ENCODE assay signal across 25 mouse cellular contexts in genomic region chr15:61454350-61454671, GRCm38 (mm10).
DNase-seq lines count a peak whose midpoint lies in the region; ATAC-seq and TF ChIP-seq lines count a peak whose summit lies in the region.
"Had no signal": no experiment of that assay in that cellular context is flagged by ENCODE, and none has a peak within 500 bp of the region (broad histone marks: within the 10 kb centered on the region; RNA-seq: fewer than 3 reads in every experiment).

No protein-coding gene starts in this region.

- no peak overlapping the region for H3K27ac ChIP-seq in hindbrain, postnatal 0 days
- no peak overlapping the region for H3K27ac ChIP-seq in hindbrain, embryonic 10.5 days
- no peak overlapping the region for H3K27ac ChIP-seq in lung, embryonic 14.5 days (ENCODE audit: low read depth)
- peak overlapping the region; percentile 96 for H3K27ac ChIP-seq in embryonic fibroblast, embryonic 13.5 days (ENCODE audit: insufficient read depth, low read length)
- no peak overlapping the region for H3K27ac ChIP-seq in heart, embryonic 10.5 days
- H3K27ac ChIP-seq: heart, embryonic 15.5 days; hindbrain, embryonic 12.5 days; kidney, embryonic 15.5 days; layer of hippocampus, adult 2 months; limb, embryonic 13.5 days had no signal

- no peaks in the 10 kb centered on the region for H3K27me3 ChIP-seq in hindbrain, postnatal 0 days (ENCODE audit: insufficient read depth, low read length)
- no peaks in the 10 kb centered on the region for H3K27me3 ChIP-seq in hindbrain, embryonic 10.5 days (ENCODE audit: insufficient read depth, poor library complexity, severe bottlenecking)
- H3K27me3 ChIP-seq in lung, embryonic 14.5 days (ENCODE audit: insufficient read depth, low read length), result no peaks in the 10 kb centered on the region
- H3K27me3 ChIP-seq in heart, embryonic 10.5 days (ENCODE audit: insufficient read depth, poor library complexity, severe bottlenecking), result no peaks in the 10 kb centered on the region
- H3K27me3 ChIP-seq: heart, embryonic 15.5 days; hindbrain, embryonic 12.5 days; kidney, embryonic 15.5 days; limb, embryonic 13.5 days had no signal

- no peak; the same call in 1 of the 2 replicates for TF ChIP-seq POLR2A in embryonic fibroblast, embryonic 13.5 days (IDR thresholded peaks at IDR 0.05; ENCODE audit: low read depth, low read length)

- no peak overlapping the region for H3K9ac ChIP-seq in hindbrain, postnatal 0 days (replicated peaks; ENCODE audit: low read length)
- no peak overlapping the region for H3K9ac ChIP-seq in lung, embryonic 14.5 days
- H3K9ac ChIP-seq: heart, embryonic 15.5 days; hindbrain, embryonic 12.5 days; kidney, embryonic 15.5 days; limb, embryonic 13.5 days had no signal

- H3K4me2 ChIP-seq in hindbrain, postnatal 0 days (ENCODE audit: low read depth, low read length), result no peak overlapping the region
- H3K4me2 ChIP-seq in lung, embryonic 14.5 days, result no peak overlapping the region
- H3K4me2 ChIP-seq: heart, embryonic 15.5 days; hindbrain, embryonic 12.5 days; kidney, embryonic 15.5 days; limb, embryonic 13.5 days; liver, embryonic 11.5 days had no signal

- peak; percentile 5 for DNase-seq in hindbrain, postnatal 0 days (ENCODE audit: low spot score)
- DNase-seq in hindbrain, embryonic 10.5 days (ENCODE audit: low spot score), result no peak
- peak; percentile 53 for DNase-seq in lung, embryonic 14.5 days
- no peak for DNase-seq in lung, postnatal 25 days (ENCODE audit: low spot score)
- DNase-seq in brain, adult 2 months (ENCODE audit: low read depth, low spot score), result peak; percentile 47
- DNase-seq in heart, embryonic 10.5 days (ENCODE audit: low spot score), result no peak
- DNase-seq: B cell, adult 2 months; cerebellum, adult 11 months; cerebellum, adult 9-11 months; gastrocnemius, postnatal 14 days; kidney, adult 18-20 months; kidney, postnatal 25 days; lung, postnatal 10 days; midbrain, embryonic 14.5 days; right cerebral cortex, postnatal 25 days; thymus, adult 2 months; thymus, postnatal 36 days had no signal

- H3K9me3 ChIP-seq in hindbrain, postnatal 0 days (ENCODE audit: low read length), result no peaks in the 10 kb centered on the region
- no peaks in the 10 kb centered on the region for H3K9me3 ChIP-seq in hindbrain, embryonic 10.5 days
- H3K9me3 ChIP-seq in lung, embryonic 14.5 days (ENCODE audit: low read depth, low read length), result no peaks in the 10 kb centered on the region
- H3K9me3 ChIP-seq in heart, embryonic 10.5 days, result no peaks in the 10 kb centered on the region
- H3K9me3 ChIP-seq: heart, embryonic 15.5 days; hindbrain, embryonic 12.5 days; kidney, embryonic 15.5 days; limb, embryonic 13.5 days had no signal

- no peak for ATAC-seq in hindbrain, postnatal 0 days
- peak; percentile 44; the same call in 1 of the 2 replicates for ATAC-seq in lung, embryonic 14.5 days (ENCODE audit: insufficient read depth)
- ATAC-seq: forebrain, embryonic 16.5 days had no signal

- no peak for TF ChIP-seq CTCF in hindbrain, postnatal 0 days (IDR thresholded peaks at IDR 0.05; ENCODE audit: low read depth)
- no peak for TF ChIP-seq CTCF in lung, embryonic 14.5 days (IDR thresholded peaks at IDR 0.05; ENCODE audit: low read depth)
- no peak for TF ChIP-seq CTCF in embryonic fibroblast, embryonic 13.5 days (IDR thresholded peaks at IDR 0.05; ENCODE audit: borderline replicate concordance, insufficient read depth, low read length)

- H3K4me1 ChIP-seq in hindbrain, postnatal 0 days (ENCODE audit: insufficient read depth, low read length), result no peaks in the 10 kb centered on the region
- no peaks in the 10 kb centered on the region for H3K4me1 ChIP-seq in hindbrain, embryonic 10.5 days (replicated peaks)
- H3K4me1 ChIP-seq in lung, embryonic 14.5 days (ENCODE audit: insufficient read depth), result no peaks in the 10 kb centered on the region
- peaks cover 8% of the 10 kb centered on the region for H3K4me1 ChIP-seq in embryonic fibroblast, embryonic 13.5 days (ENCODE audit: control insufficient read depth, insufficient read depth, low read length)
- no peaks in the 10 kb centered on the region for H3K4me1 ChIP-seq in heart, embryonic 10.5 days
- H3K4me1 ChIP-seq: heart, embryonic 15.5 days; hindbrain, embryonic 12.5 days; kidney, embryonic 15.5 days had no signal

- 76% methylated on average over 1 of the region's 1 CpGs for WGBS in hindbrain, postnatal 0 days
- WGBS in hindbrain, embryonic 10.5 days, result 91% methylated on average over 1 of the region's 1 CpGs
- 44% methylated on average over 1 of the region's 1 CpGs for WGBS in lung, embryonic 14.5 days
- 81% methylated on average over 1 of the region's 1 CpGs for WGBS in heart, embryonic 10.5 days

- no peak overlapping the region for H3K4me3 ChIP-seq in hindbrain, postnatal 0 days (ENCODE audit: low read length)
- no peak overlapping the region for H3K4me3 ChIP-seq in hindbrain, embryonic 10.5 days
- H3K4me3 ChIP-seq in lung, embryonic 14.5 days (ENCODE audit: low read depth, low read length), result no peak overlapping the region
- H3K4me3 ChIP-seq in embryonic fibroblast, embryonic 13.5 days (ENCODE audit: insufficient read depth, low read length), result no peak overlapping the region
- no peak overlapping the region for H3K4me3 ChIP-seq in heart, embryonic 10.5 days
- H3K4me3 ChIP-seq: heart, embryonic 15.5 days; hindbrain, embryonic 12.5 days; kidney, embryonic 15.5 days; layer of hippocampus, adult 2 months; limb, embryonic 13.5 days had no signal

- no peaks in the 10 kb centered on the region for H3K36me3 ChIP-seq in hindbrain, postnatal 0 days (ENCODE audit: insufficient read depth, low read length)
- no peaks in the 10 kb centered on the region for H3K36me3 ChIP-seq in hindbrain, embryonic 10.5 days
- H3K36me3 ChIP-seq in lung, embryonic 14.5 days (ENCODE audit: insufficient read depth), result no peaks in the 10 kb centered on the region
- no peaks in the 10 kb centered on the region for H3K36me3 ChIP-seq in heart, embryonic 10.5 days
- H3K36me3 ChIP-seq: heart, embryonic 15.5 days; hindbrain, embryonic 12.5 days; kidney, embryonic 15.5 days; limb, embryonic 13.5 days had no signal

Comparison
In these comparisons a context has a peak if more than half of its experiments do, and no peak if none do; other contexts are left out.
1. DNase-seq: peak in hindbrain, postnatal 0 days (single experiment), lung, embryonic 14.5 days (single experiment) and brain, adult 2 months (single experiment); none in hindbrain, embryonic 10.5 days (single experiment), lung, postnatal 25 days (single experiment) and heart, embryonic 10.5 days (single experiment).